Mouse (Mus musculus) right cerebral cortex, adult 2 months (tissue): ENCODE data around the gene Ebf3.
A peak's percentile ranks its signal among the peaks of the same experiment; 100 is the strongest.

Experiments used
- DNase-seq, 2 experiments: peaks; one replicate each; pipeline ENCODE4 v3.0.0; 2021 to 2022; ENCODE audit warnings: low spot score in 2 of 2

Gene Ebf3

GRCm38 (mm10) chr7:137313904-137314691 lies at the start of gene Ebf3:
Gene Ebf3, minus strand, starts transcription at chr7:137314445.
- DNase-seq = peak in 1 of 2 experiments; percentile 11

- no peak for DNase-seq
Measured at GRCm38 (mm10) chr7:137346860-137347259, 32.6 kb upstream of the Ebf3 start.

- no peak for DNase-seq
Measured at GRCm38 (mm10) chr7:137346068-137346467, 31.8 kb upstream of the Ebf3 start.

GRCm38 (mm10) chr7:137333951-137334350 lies 19.7 kb upstream of the Ebf3 start:
- no peak for DNase-seq

GRCm38 (mm10) chr7:137322926-137323325 lies 8.7 kb upstream of the Ebf3 start:
- DNase-seq = no peak

- DNase-seq = no peak
Measured at GRCm38 (mm10) chr7:137321961-137322784, 7.9 kb upstream of the Ebf3 start.

GRCm38 (mm10) chr7:137321141-137321813 lies 7.0 kb upstream of the Ebf3 start:
- DNase-seq = peak in 1 of 2 experiments; percentile 17

- DNase-seq = no peak
Measured at GRCm38 (mm10) chr7:137320320-137320719, 6.1 kb upstream of the Ebf3 start.

GRCm38 (mm10) chr7:137318924-137319885 lies 5.0 kb upstream of the Ebf3 start:
- peak in 1 of 2 experiments; percentile 9 for DNase-seq

- no peak for DNase-seq
Measured at GRCm38 (mm10) chr7:137318383-137318775, 4.1 kb upstream of the Ebf3 start.

GRCm38 (mm10) chr7:137317659-137318382 lies 3.6 kb upstream of the Ebf3 start:
- DNase-seq = no peak

GRCm38 (mm10) chr7:137316926-137317658 lies 2.8 kb upstream of the Ebf3 start:
- DNase-seq = no peak

- peak in 1 of 2 experiments; percentile 10 for DNase-seq
Measured at GRCm38 (mm10) chr7:137316181-137316925, 2.1 kb upstream of the Ebf3 start.

- DNase-seq = no peak
Measured at GRCm38 (mm10) chr7:137315544-137315940, 1.3 kb upstream of the Ebf3 start.

- peak in 1 of 2 experiments; percentile 8 for DNase-seq
Measured at GRCm38 (mm10) chr7:137314710-137315543, 682 bp upstream of the Ebf3 start.

GRCm38 (mm10) chr7:137313183-137313903 lies 902 bp downstream of the Ebf3 start:
- no peak for DNase-seq

- DNase-seq = peak in 1 of 2 experiments; percentile 36
Measured at GRCm38 (mm10) chr7:137312933-137313182, 1.4 kb downstream of the Ebf3 start.
